Mouse (Mus musculus) heart, embryonic 16.5 days (tissue): ENCODE data around the gene Ssbp2. TPM values are rescaled to one million over a fixed set of nuclear protein-coding genes. Genes with fewer than 3 reads are reported as not detected.

Source experiments
- ATAC-seq: fragments of 200-750 bp; cut with Nextera tagmentation; replicated peaks from 2 replicates; pipeline ENCODE4 v1.8.0; 2017; ENCODE audit warnings: moderate number of reproducible peaks; ENCODE audit not compliant: insufficient read depth, low FRiP score; ENCODE audit errors: extremely low read depth
- H3K27ac ChIP-seq: fragments of 300-500 bp; sonication (generic); 2 replicates; pipeline ENCODE4 v1.5.1; 2014; ENCODE audit warnings: mild to moderate bottlenecking, low read length, control low read depth, moderate library complexity
- H3K27me3 ChIP-seq: fragments of 300-500 bp; sonication (generic); 2 replicates; pipeline ENCODE4 v1.6.1; 2014; ENCODE audit warnings: low read length, mixed read lengths; ENCODE audit not compliant: control insufficient read depth, insufficient read depth
- H3K36me3 ChIP-seq: fragments of 300-500 bp; sonication (generic); 2 replicates; pipeline ENCODE4 v1.6.1; 2014; ENCODE audit not compliant: control insufficient read depth, insufficient read depth
- H3K4me1 ChIP-seq: fragments of 300-500 bp; sonication (generic); 2 replicates; pipeline ENCODE4 v1.6.1; 2014; ENCODE audit warnings: low read length, mixed read lengths; ENCODE audit not compliant: control insufficient read depth, insufficient read depth
- H3K4me2 ChIP-seq: fragments of 300-500 bp; sonication (generic); 2 replicates; pipeline ENCODE4 v1.6.1; 2014; ENCODE audit warnings: low read depth, mild to moderate bottlenecking, control low read depth, low read length
- H3K4me3 ChIP-seq: fragments of 300-500 bp; sonication (generic); 2 replicates; pipeline ENCODE4 v1.5.1; 2014; ENCODE audit warnings: mild to moderate bottlenecking, control low read depth, low read length
- H3K9ac ChIP-seq: fragments of 300-500 bp; sonication (generic); 2 replicates; pipeline ENCODE4 v1.6.1; 2014; ENCODE audit warnings: low read length, control low read depth
- H3K9me3 ChIP-seq: fragments of 300-500 bp; sonication (generic); replicated peaks from 2 replicates; pipeline ENCODE4 v1.6.1; 2016; ENCODE audit warnings: low read length; ENCODE audit not compliant: control insufficient read depth
- WGBS: fragments of 180-500 bp; shearing (Covaris S2); extraction: QIAGEN DNeasy Blood & Tissue Kit; methylation state at CpG from one replicate; pipeline ENCODE4 v1.1.7; 2014; 5-methylcytosine and 5-hydroxymethylcytosine counted together
- polyA plus RNA-seq: library from polyadenylated mRNA; unstranded; fragments of >200 nt; fragmentation: Nextera tagmentation; extraction: Ambion mirVana; gene quantifications from 2 replicates; pipeline ENCODE4 v1.2.1, GENCODE M21; 2015

Ssbp2 gene
- polyA plus RNA-seq, 1 experiment from 2014 or later: 111 TPM

DNA sequence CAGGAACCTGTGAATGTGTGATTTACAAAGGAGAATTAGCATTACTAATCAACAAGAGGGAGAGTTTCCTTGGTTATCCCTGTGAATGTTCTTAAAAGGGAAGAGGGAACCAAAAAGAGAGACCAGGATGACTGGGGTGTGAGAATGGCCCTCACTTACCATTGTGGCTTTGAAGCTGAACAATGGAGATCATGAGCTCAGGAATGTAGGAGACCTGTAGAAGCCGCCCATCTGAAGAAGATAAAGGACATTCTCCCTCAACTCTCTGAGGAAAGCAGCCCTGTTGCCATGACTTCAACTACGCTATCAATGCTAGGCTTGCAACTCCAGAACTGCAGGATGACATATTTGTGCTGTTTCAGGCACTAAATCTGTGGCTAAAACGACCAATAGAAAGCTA is 22.2 kb upstream of the Ssbp2 start:
- Histone ChIP-seq H3K27ac (no peak overlapping the region), H3K36me3 (no peaks in the 10 kb centered on the region), H3K9me3 (no peaks in the 10 kb centered on the region), H3K4me1 (no peaks in the 10 kb centered on the region), H3K27me3 (no peaks in the 10 kb centered on the region), H3K4me2 (no peak overlapping the region), H3K9ac (no peak overlapping the region), H3K4me3 (no peak overlapping the region)
- WGBS: 66% methylated on average over 3 of the region's 3 CpGs
- ATAC-seq: no peak

DNA sequence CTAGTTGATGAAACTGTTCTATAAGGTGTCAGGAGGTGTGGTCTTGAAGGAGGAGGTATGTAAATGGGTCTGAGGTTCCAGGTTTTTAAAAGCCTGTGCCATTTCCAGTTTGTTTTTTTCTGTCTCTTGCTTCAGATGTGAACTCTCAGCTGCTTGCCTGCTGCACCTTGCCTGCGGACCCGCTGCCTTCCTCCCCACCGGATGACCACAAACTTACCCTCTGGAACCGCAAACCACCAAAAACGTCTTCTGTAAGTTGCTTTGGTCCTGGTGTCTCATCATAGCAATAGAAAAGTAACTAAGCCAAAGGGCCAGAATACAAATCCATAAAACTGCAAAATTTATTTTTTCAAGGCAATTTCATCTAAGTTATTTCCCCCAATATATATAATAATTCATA is 18.6 kb upstream of the Ssbp2 start:
- Histone ChIP-seq H3K36me3 (no peaks in the 10 kb centered on the region), H3K4me3 (no peak overlapping the region), H3K27ac (no peak overlapping the region), H3K4me2 (no peak overlapping the region), H3K27me3 (no peaks in the 10 kb centered on the region), H3K9ac (no peak overlapping the region), H3K9me3 (no peaks in the 10 kb centered on the region), H3K4me1 (no peaks in the 10 kb centered on the region)
- no peak for ATAC-seq
- WGBS: 80% methylated on average over 5 of the region's 5 CpGs

DNA sequence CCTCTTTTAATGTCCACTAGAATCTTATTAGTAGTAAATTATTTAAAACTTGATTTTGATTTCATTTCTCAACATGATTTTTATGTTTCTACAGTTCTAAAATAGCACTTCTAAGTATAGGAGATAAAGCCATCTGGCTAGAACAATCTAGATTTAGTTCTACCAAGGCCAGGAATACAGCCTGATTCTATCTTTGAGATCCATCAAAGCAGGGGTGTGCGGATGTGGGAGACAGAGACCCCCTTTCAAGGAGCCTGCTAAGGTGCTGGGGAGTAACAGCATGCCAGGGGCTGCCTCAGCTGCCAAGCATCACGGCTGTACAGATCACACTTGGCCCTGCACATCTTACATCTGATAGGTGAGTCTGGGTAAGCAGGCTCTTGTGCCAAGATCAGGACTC is 13.4 kb upstream of the Ssbp2 start:
- WGBS: 78% methylated on average over 2 of the region's 2 CpGs
- ATAC-seq: no peak
- H3K4me1 ChIP-seq: peaks cover 6% of the 10 kb centered on the region; the same call in 1 of the 2 replicates

DNA sequence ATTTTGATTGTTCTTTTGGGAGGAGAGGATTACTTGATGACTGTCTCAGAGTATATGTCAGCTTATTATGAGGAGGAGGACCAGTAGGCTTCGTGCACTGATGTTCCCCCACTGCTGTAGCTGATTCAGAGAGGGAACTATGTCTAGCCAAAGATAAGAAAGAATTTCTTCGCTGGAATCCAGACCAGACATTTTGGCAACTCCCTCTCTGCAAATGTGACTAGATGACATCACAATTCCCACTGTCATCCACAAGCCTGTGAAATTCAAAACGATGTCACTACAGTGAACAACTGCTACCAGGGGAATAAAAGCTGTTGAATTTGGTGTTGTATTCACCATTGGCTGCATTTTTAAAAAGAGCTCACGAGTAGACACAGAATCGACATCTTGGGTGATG is 11.1 kb upstream of the Ssbp2 start:
- Histone ChIP-seq H3K27ac (no peak overlapping the region), H3K9me3 (no peaks in the 10 kb centered on the region), H3K4me2 (no peak overlapping the region), H3K36me3 (no peaks in the 10 kb centered on the region), H3K4me3 (no peak overlapping the region), H3K4me1 (peaks cover 6% of the 10 kb centered on the region; the same call in 1 of the 2 replicates), H3K9ac (no peak overlapping the region), H3K27me3 (no peaks in the 10 kb centered on the region)
- WGBS: 40% methylated on average over 5 of the region's 5 CpGs
- ATAC-seq: peak; percentile 58

More for the DNA sequence above, 13.4 kb upstream of the Ssbp2 start:
- Histone ChIP-seq H3K4me2 (no peak overlapping the region), H3K36me3 (no peaks in the 10 kb centered on the region), H3K27me3 (no peaks in the 10 kb centered on the region), H3K27ac (no peak overlapping the region), H3K9ac (no peak overlapping the region), H3K4me3 (no peak overlapping the region), H3K9me3 (no peaks in the 10 kb centered on the region)

DNA sequence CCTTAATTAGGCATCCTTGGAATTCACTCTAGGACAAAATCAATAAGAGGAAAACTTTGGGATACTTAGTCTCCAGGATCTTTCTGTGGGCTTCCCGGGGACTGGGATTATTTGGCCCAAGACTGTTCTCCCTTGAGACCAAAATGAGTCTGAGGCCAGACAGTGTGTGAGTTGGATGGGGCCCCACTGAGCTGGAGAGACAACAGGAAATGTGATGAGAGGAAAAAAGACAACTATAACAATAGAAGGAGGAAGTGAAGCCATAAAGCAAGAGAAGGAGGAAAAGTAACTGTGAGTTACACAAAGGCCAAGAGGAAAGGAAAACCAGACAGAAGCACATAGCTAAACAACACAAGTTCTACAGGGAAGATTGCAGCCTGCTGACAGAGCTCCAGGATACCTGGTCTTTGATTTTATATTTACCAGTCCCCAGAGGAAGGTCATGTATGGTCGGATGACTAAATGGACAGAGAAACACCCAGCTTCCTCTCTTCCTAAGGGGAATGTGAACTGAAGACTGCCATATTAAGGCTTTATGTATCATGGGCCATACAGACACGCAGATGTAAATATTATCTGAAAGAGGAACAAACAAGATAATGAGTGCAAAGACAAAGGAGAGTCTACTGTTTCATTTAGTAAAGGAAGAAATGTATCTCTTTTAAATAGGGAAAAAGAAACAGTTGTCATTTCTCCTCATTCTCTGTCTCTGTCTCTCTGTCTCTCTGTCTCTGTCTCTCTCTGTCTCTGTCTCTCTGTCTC is 8.5 kb upstream of the Ssbp2 start:
- H3K9me3 ChIP-seq: no peaks in the 10 kb centered on the region

DNA sequence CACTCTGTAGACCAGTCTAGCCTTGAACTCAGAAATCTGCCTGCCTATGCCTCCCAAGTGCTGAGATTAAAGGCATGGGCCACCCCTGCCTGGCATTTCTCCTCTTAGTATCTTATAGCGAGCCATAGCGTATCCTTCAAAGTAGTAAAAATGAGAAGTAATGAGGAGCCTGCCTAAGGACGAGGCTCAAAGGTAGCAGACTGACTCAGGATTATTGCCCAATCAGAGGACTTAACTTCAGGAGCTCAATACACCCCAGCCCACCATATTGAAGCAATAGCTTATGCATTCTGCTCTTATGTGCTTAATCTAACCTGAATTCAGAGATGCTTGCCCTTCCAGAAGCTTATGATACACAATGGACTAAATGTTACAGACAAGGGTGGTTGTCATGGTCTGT is 7.8 kb upstream of the Ssbp2 start:
- ATAC-seq: no peak
- no peaks in the 10 kb centered on the region for H3K9me3 ChIP-seq
- peaks cover 6% of the 10 kb centered on the region for H3K4me1 ChIP-seq
- H3K4me3 ChIP-seq: no peak overlapping the region
- WGBS: 81% methylated on average over 3 of the region's 3 CpGs
- H3K9ac ChIP-seq: no peak overlapping the region
- H3K4me2 ChIP-seq: no peak overlapping the region
- no peak overlapping the region for H3K27ac ChIP-seq
- H3K36me3 ChIP-seq: no peaks in the 10 kb centered on the region
- H3K27me3 ChIP-seq: no peaks in the 10 kb centered on the region

More for the DNA sequence above, 8.5 kb upstream of the Ssbp2 start:
- Histone ChIP-seq H3K36me3 (no peaks in the 10 kb centered on the region), H3K27ac (no peak overlapping the region), H3K9ac (no peak overlapping the region), H3K4me3 (no peak overlapping the region), H3K4me1 (peaks cover 6% of the 10 kb centered on the region), H3K27me3 (no peaks in the 10 kb centered on the region), H3K4me2 (no peak overlapping the region)
- WGBS: 50% methylated on average over 3 of the region's 3 CpGs
- no peak for ATAC-seq

DNA sequence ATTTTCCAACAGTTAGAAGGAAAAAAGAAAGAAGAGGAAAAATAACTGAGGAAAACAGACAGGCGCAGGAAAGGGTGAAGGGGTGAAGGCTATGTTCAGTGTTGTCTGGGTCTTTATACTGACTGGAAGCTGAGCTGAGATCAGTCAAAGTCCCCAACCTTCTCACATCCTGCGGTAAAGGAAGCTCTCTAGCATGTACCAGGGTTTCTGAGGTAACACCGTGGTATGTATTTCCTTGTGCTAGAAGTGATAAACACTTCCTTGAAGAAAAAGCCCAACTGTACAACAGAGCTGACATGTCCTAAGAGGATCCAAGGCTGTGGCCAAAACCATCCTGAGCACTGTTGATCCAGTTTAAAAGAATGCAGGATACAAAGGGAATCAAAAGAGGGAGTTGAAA is 6.8 kb upstream of the Ssbp2 start:
- no peak overlapping the region for H3K4me2 ChIP-seq
- H3K9me3 ChIP-seq: no peaks in the 10 kb centered on the region
- 66% methylated on average over 3 of the region's 3 CpGs for WGBS
- H3K4me1 ChIP-seq: peaks cover 8% of the 10 kb centered on the region
- no peak overlapping the region for H3K4me3 ChIP-seq
- no peaks in the 10 kb centered on the region for H3K36me3 ChIP-seq
- H3K27me3 ChIP-seq: no peaks in the 10 kb centered on the region
- ATAC-seq: no peak
- H3K27ac ChIP-seq: no peak overlapping the region
- H3K9ac ChIP-seq: no peak overlapping the region

DNA sequence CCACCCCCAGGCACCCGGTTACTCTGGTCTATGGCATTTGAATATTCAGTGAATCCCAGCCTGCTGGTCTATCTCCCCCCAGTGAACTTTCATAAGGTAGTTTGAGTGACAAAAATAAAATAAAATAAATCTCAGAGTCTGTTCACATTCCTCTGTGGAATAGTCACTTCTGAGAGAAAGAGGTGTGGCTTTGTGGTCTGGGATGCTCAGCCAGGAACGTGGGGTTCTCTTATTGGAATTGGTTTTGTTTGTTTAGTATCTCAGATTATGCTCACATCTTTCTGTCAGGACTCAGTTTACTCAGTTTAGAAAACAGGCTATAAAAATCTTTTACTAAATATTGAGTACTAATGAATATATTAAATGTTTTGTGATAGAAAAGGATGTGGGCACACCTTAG is 4.0 kb upstream of the Ssbp2 start:
- no peak overlapping the region for H3K4me3 ChIP-seq
- no peaks in the 10 kb centered on the region for H3K9me3 ChIP-seq
- H3K36me3 ChIP-seq: no peaks in the 10 kb centered on the region
- H3K9ac ChIP-seq: no peak overlapping the region
- peaks cover 11% of the 10 kb centered on the region for H3K4me1 ChIP-seq
- 63% methylated on average over 2 of the region's 2 CpGs for WGBS
- H3K4me2 ChIP-seq: no peak overlapping the region
- no peak for ATAC-seq
- no peak overlapping the region for H3K27ac ChIP-seq
- no peaks in the 10 kb centered on the region for H3K27me3 ChIP-seq

DNA sequence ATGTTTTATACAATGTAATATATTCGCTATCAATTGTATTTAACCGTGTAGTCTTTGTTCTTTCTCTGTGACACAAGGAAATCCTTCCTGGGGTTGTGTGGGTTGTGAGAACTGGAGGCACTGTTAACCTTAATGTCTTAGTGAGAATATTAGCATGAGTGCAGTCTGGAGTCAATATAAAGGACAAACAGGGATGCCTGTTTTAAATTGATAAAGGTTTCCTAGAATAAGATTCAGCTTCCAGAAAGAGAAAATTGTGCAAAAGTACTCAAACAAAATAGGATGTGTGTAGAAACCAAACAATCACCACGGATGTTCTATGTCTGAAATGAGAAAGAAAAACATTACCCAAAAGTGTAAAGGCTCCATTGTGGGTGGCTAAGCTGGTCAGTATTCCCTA is 3.3 kb upstream of the Ssbp2 start:
- Histone ChIP-seq H3K4me3 (no peak overlapping the region), H3K36me3 (no peaks in the 10 kb centered on the region), H3K4me2 (no peak overlapping the region), H3K27me3 (no peaks in the 10 kb centered on the region), H3K27ac (no peak overlapping the region), H3K9ac (no peak overlapping the region), H3K9me3 (no peaks in the 10 kb centered on the region), H3K4me1 (peaks cover 11% of the 10 kb centered on the region)
- WGBS: 76% methylated on average over 3 of the region's 3 CpGs
- no peak for ATAC-seq
